Mouse (Mus musculus): ENCODE measurements around the gene Dnah2. TPM values are rescaled to one million over a fixed set of nuclear protein-coding genes. Genes with fewer than 3 reads are reported as not detected.

Gene Dnah2
- polyA plus RNA-seq, 1 experiment from 2014 or later: 0.90 TPM

DNA sequence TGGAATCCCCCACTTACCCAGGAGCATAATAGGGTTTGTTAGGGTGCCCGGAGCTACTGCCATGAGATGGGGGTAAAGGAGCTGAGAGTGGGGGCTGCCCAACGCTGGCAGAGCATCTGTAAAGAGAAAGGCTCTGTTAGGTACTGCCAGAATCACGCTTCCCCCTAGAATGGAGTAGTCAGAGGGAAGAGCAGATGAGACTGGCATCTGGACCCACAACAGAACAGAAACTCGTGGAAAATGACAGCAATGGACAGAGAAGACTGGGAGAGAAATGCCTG, 141.2 kb downstream of the Dnah2 start:
- Histone ChIP-seq H3K4me3 (ENCODE audit: low read length) (no peak overlapping the region; the same call in 1 of the 2 replicates), H3K36me3 (ENCODE audit: insufficient read depth, low read length) (peaks cover 44% of the 10 kb centered on the region), H3K9me3 (ENCODE audit: low read length) (no peaks in the 10 kb centered on the region), H3K4me1 (ENCODE audit: insufficient read depth, low read length) (peaks cover 19% of the 10 kb centered on the region), H3K9ac (replicated peaks; ENCODE audit: low read length) (no peak overlapping the region), H3K27me3 (ENCODE audit: insufficient read depth, low read length) (no peaks in the 10 kb centered on the region), H3K4me2 (replicated peaks; ENCODE audit: low read depth, low read length) (no peak overlapping the region), H3K27ac (ENCODE audit: low read length) (no peak overlapping the region)
- no peak for ATAC-seq (ENCODE audit: low FRiP score, low TSS enrichment)
- WGBS: 85% methylated on average over 4 of the region's 4 CpGs

DNA sequence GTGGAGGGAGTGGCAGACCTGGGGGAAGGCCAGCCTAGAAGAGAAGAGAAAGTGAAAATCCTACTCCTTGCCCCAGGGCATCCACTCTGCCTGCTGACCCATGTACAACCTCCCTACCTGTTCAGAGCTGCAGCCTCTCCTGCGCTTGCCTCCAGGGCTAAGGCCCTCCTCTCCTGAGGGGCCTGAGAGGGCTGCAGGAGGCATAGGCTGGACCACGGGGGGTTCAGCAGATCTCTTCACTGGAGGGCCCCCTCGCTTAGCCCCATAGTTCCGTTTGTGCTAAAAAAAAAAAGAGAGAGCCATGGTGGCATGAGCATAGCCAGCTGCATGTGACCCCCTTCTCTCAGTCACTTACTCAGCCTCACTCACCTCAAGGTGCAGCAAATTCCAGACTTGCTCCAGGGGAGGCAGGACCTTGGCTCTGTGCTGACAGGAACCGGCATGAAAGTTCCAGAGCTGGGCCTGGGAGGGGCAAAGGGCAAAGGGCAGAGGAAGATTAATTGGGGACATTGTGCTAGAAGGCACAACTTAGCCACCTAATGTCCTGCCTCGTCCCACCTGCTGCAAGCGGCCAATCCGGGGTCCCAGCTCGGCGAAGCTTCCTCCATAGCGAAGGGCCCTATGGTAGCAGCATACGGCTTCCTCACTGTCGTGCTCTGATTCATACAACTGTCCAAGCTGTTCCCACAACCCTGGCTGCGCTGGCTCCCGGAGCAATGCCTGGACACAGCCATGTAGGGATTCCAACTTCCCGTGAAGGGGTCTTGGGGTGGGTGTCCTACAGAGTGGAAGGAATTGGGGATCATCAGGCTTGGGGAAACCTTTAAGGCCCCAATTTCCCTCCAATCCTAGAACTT, 141.8 kb downstream of the Dnah2 start:
- peaks cover 13% of the 10 kb centered on the region for H3K4me1 ChIP-seq (ENCODE audit: insufficient read depth, low read length)
- no peak overlapping the region for H3K4me3 ChIP-seq (ENCODE audit: low read length)
- no peaks in the 10 kb centered on the region for H3K27me3 ChIP-seq (ENCODE audit: insufficient read depth, low read length)
- no peaks in the 10 kb centered on the region for H3K9me3 ChIP-seq (ENCODE audit: low read length)
- H3K4me2 ChIP-seq (replicated peaks; ENCODE audit: low read depth, low read length): no peak overlapping the region
- no peak overlapping the region for H3K27ac ChIP-seq (ENCODE audit: low read length)
- 87% methylated on average over 16 of the region's 16 CpGs for WGBS
- no peak for ATAC-seq (ENCODE audit: low FRiP score, low TSS enrichment)
- H3K9ac ChIP-seq (replicated peaks; ENCODE audit: low read length): no peak overlapping the region
- H3K36me3 ChIP-seq (ENCODE audit: insufficient read depth, low read length): peaks cover 47% of the 10 kb centered on the region

DNA sequence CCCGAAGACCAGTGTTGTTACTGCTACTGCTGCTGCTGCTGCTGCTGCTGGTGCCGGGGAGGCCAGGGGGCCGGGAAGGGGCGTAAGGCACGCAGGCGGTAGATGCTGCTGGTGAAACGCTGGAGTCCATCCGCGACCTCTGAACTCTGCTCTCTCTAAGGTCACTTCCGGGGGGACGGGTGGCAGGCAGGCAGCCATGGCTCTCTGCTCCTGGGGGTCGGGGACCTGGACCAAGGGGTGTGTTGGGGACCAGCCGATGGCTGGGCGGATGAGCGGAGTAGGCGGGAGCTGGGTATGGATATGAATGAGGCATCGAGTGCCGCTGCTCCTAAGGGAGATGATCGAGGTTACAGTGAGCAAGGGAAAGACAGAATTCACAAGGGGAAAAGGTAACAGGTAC, 142.6 kb downstream of the Dnah2 start:
- H3K4me3 ChIP-seq (ENCODE audit: low read length): no peak overlapping the region
- peaks cover 8% of the 10 kb centered on the region for H3K4me1 ChIP-seq (ENCODE audit: insufficient read depth, low read length)
- no peaks in the 10 kb centered on the region for H3K9me3 ChIP-seq (ENCODE audit: low read length)
- no peak for ATAC-seq (ENCODE audit: low FRiP score, low TSS enrichment)
- H3K9ac ChIP-seq (replicated peaks; ENCODE audit: low read length): no peak overlapping the region
- no peak overlapping the region for H3K4me2 ChIP-seq (replicated peaks; ENCODE audit: low read depth, low read length)
- H3K27ac ChIP-seq (ENCODE audit: low read length): no peak overlapping the region
- WGBS: 86% methylated on average over 19 of the region's 19 CpGs
- peaks cover 55% of the 10 kb centered on the region for H3K36me3 ChIP-seq (ENCODE audit: insufficient read depth, low read length)
- H3K27me3 ChIP-seq (ENCODE audit: insufficient read depth, low read length): no peaks in the 10 kb centered on the region

DNA sequence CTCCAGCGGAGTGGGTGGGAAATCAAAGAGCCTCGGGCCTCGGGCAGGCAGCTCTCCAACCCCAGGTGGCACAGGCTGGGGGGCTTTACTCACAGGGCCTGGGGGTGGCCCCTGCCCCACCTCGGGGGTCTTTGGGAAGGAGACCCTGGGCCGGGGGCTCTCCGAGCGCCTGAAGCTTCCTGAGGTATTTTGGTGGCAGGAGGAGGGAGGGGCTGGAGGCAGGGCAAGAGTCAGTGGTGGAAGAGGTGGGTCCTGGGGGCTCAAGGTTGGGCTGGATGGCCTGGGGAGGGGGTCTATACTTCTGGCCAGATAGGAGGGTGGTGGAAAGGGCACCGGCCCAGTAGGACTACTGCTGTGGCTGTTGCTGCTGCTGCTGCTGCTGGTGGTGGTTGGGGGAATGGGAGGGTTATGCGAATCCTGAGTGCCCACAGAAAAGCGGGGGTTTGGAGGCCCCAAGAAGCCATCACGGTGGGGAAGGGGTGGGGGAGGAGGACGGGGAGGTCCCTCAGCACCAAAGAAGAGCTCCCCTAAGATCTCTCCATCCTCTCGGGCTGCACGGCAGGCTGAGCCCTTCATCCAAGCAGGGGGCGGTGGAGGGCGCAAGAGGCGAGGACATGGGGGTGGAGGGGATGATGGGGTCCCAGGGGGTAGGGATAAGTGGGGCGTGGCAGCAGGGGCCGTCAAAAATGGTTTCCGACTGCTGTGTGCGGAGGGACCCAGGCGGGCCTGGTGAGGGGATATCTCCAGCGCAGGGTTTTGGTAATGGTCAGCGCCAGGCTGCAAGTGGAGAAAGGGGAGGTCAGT, 143.3 kb downstream of the Dnah2 start:
- peaks cover 8% of the 10 kb centered on the region for H3K4me1 ChIP-seq (ENCODE audit: insufficient read depth, low read length)
- no peak overlapping the region for H3K9ac ChIP-seq (replicated peaks; ENCODE audit: low read length)
- ATAC-seq (ENCODE audit: low FRiP score, low TSS enrichment): no peak
- H3K36me3 ChIP-seq (ENCODE audit: insufficient read depth, low read length): peaks cover 60% of the 10 kb centered on the region
- H3K4me3 ChIP-seq (ENCODE audit: low read length): no peak overlapping the region
- no peaks in the 10 kb centered on the region for H3K27me3 ChIP-seq (ENCODE audit: insufficient read depth, low read length)
- no peak overlapping the region for H3K27ac ChIP-seq (ENCODE audit: low read length)
- no peaks in the 10 kb centered on the region for H3K9me3 ChIP-seq (ENCODE audit: low read length)
- H3K4me2 ChIP-seq (replicated peaks; ENCODE audit: low read depth, low read length): no peak overlapping the region
- 88% methylated on average over 24 of the region's 24 CpGs for WGBS

DNA sequence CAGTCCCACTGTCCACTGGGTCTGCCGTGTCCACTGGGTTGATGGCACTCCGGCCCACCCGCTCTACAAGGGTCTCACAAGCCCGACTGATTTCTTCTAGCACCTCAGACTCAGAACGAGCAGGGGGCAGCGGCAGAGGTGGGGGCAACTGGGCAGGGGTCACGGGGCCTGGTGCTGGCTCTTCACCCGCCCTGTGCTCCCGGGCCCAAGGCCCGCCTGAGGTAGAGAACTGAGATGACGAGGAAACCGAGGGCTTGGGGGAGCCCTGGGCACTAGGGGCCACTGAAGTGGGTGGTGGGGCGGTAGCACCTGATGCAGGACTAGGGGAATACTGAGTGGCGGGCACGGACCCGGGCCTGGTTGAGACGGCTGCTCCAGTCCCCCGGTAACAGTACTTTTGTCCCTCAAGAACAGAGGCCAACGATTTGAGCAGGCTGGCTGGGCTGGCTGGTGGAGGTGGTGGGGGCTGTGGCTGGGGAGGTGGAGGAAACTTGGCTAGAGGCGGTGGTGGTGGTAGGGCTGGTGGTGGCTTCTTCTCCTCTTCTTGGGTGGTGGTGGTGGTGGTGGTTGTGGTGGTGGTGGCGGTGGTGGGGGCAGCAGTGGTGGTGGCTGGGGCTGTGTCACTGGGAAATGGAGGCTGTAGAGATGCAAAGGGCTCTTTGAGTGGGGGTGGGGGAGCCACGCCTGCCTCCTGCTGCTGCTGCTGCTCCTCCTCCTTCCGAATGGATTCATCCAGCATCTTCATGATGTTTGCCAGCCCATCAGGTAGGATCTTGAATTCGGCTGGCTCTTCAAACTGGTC, 144.1 kb downstream of the Dnah2 start:
- WGBS: 87% methylated on average over 24 of the region's 24 CpGs
- Histone ChIP-seq H3K27me3 (ENCODE audit: insufficient read depth, low read length) (no peaks in the 10 kb centered on the region), H3K36me3 (ENCODE audit: insufficient read depth, low read length) (peaks cover 68% of the 10 kb centered on the region), H3K27ac (ENCODE audit: low read length) (no peak overlapping the region), H3K4me3 (ENCODE audit: low read length) (no peak overlapping the region), H3K9ac (replicated peaks; ENCODE audit: low read length) (no peak overlapping the region), H3K4me1 (ENCODE audit: insufficient read depth, low read length) (peaks cover 14% of the 10 kb centered on the region), H3K4me2 (replicated peaks; ENCODE audit: low read depth, low read length) (no peak overlapping the region), H3K9me3 (ENCODE audit: low read length) (no peaks in the 10 kb centered on the region)
- no peak for ATAC-seq (ENCODE audit: low FRiP score, low TSS enrichment)

DNA sequence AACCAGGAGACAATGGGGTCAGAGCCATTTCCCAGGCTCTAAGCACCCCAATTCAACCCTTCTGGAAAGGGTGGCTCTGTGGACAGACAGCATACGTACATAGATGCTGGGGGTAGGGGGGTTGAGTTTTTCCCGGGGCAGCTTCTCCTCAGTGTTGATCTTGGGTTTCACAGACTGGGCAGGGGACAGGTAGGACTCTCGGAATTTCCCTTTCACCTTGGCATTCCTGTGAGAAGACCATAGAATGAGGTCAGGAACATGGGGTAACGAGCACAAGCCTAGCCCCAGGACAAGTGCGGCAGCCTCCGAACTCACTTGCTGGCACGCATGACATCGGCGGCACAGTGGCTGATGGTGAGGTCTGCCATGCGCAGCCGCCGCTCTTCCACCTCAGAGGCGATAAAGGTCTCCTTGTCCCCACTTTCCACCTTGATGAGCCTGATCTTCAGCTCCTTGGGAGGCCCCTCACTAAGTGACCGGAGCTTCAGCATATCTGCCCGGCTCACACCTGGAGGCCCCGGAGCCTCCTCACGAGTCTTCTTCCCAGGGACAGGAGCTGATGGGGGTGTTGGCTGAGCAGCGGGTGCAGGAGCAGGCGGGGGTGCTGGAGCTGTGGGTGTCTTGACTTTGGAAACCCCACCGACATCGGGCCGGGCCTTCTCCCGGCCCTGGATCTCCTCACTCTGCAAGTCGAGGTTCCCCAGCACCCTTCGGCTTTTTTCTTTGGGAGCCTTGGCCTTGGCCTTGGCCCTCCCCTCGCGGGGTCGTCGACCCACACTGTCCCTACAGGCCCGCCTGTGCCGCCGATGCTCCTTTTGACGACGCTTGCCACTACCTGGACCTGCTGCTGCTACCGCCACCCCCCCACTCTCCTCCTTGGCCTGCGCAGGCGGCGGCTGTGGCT, 145.0 kb downstream of the Dnah2 start:
- Histone ChIP-seq H3K4me1 (ENCODE audit: insufficient read depth, low read length) (peaks cover 20% of the 10 kb centered on the region), H3K9me3 (ENCODE audit: low read length) (no peaks in the 10 kb centered on the region), H3K36me3 (ENCODE audit: insufficient read depth, low read length) (peaks cover 72% of the 10 kb centered on the region), H3K27me3 (ENCODE audit: insufficient read depth, low read length) (no peaks in the 10 kb centered on the region), H3K27ac (ENCODE audit: low read length) (no peak overlapping the region), H3K4me3 (ENCODE audit: low read length) (no peak overlapping the region), H3K4me2 (replicated peaks; ENCODE audit: low read depth, low read length) (no peak overlapping the region), H3K9ac (replicated peaks; ENCODE audit: low read length) (no peak overlapping the region)
- ATAC-seq (ENCODE audit: low FRiP score, low TSS enrichment): no peak
- 91% methylated on average over 38 of the region's 38 CpGs for WGBS

DNA sequence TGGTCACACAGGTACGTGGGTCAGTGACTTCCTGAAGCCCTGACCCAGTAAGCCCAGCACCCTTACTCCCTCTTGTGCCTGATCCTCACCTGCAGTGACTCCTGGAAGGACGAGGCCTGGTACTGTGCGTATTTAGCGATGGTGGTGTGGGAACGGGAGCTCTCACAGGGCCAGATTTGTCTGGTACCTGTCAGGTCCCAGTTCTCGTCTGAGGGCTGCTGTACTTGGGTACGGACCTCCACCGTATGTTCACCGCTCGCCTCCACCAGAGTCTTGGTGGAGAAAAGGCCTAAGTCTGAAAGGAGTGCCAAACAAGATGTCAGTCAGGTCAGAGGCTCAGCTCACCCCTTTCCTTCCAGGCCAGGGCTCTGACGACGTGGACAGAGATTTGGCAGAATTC, 146.9 kb downstream of the Dnah2 start:
- Histone ChIP-seq H3K9me3 (ENCODE audit: low read length) (no peaks in the 10 kb centered on the region), H3K36me3 (ENCODE audit: insufficient read depth, low read length) (peaks cover 66% of the 10 kb centered on the region), H3K27ac (ENCODE audit: low read length) (no peak overlapping the region), H3K9ac (replicated peaks; ENCODE audit: low read length) (no peak overlapping the region), H3K4me3 (ENCODE audit: low read length) (no peak overlapping the region), H3K27me3 (ENCODE audit: insufficient read depth, low read length) (no peaks in the 10 kb centered on the region), H3K4me2 (replicated peaks; ENCODE audit: low read depth, low read length) (no peak overlapping the region), H3K4me1 (ENCODE audit: insufficient read depth, low read length) (peaks cover 31% of the 10 kb centered on the region)
- no peak for ATAC-seq (ENCODE audit: low FRiP score, low TSS enrichment)
- 85% methylated on average over 12 of the region's 12 CpGs for WGBS

DNA sequence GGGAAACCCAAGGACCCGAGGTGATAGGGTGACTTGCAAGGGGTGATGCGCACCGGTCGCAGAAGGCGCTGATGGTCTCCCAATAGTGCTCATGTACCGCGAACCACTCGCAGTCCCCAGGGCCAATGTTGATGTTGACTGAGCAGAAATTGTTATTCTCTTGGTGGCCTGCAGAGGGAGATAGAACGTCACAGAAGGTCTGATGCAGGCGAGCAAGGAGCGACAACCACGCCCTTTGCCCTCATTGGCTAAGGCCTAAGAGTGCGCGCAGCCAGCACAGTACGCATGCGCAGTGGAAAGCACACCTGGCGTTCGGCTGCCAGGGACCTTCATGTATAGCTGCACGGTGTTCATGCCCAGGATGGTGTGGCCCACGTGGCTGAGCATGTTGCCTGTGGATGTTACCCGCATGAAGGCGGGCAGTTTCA, 147.7 kb downstream of the Dnah2 start:
- no peaks in the 10 kb centered on the region for H3K9me3 ChIP-seq (ENCODE audit: low read length)
- H3K4me1 ChIP-seq (ENCODE audit: insufficient read depth, low read length): peaks cover 39% of the 10 kb centered on the region
- no peak overlapping the region for H3K27ac ChIP-seq (ENCODE audit: low read length)
- ATAC-seq (ENCODE audit: low FRiP score, low TSS enrichment): peak; percentile 75
- H3K27me3 ChIP-seq (ENCODE audit: insufficient read depth, low read length): no peaks in the 10 kb centered on the region
- peaks cover 58% of the 10 kb centered on the region for H3K36me3 ChIP-seq (ENCODE audit: insufficient read depth, low read length)
- 20% methylated on average over 22 of the region's 22 CpGs for WGBS
- no peak overlapping the region for H3K9ac ChIP-seq (replicated peaks; ENCODE audit: low read length)
- H3K4me2 ChIP-seq (replicated peaks; ENCODE audit: low read depth, low read length): no peak overlapping the region
- no peak overlapping the region for H3K4me3 ChIP-seq (ENCODE audit: low read length)

All from kidney, embryonic 16.5 days (tissue).